Mouse (Mus musculus): Measurements from ENCODE around the gene Plekha6.

Gene Plekha6

DNA sequence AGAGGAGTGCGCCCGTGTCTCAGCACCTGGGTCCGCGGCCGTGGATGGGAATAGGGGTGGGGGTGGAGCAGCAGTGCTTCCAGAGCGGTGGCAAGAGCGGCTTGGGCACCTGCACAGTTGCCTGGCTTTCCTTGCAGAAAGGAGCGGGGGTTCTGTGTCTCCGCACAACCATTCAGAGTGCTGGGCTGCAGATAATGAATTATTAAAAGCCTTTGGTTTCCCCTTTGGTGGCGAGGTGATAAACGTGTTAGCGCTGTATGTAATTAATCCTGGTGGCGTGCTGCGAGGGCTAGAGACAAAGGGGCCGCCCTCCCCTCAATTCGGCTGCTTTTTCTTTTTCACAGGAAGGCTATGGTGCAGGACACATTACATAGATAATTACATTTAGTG is 18.7 kb downstream of the Plekha6 start:
- no peak for DNase-seq

DNA sequence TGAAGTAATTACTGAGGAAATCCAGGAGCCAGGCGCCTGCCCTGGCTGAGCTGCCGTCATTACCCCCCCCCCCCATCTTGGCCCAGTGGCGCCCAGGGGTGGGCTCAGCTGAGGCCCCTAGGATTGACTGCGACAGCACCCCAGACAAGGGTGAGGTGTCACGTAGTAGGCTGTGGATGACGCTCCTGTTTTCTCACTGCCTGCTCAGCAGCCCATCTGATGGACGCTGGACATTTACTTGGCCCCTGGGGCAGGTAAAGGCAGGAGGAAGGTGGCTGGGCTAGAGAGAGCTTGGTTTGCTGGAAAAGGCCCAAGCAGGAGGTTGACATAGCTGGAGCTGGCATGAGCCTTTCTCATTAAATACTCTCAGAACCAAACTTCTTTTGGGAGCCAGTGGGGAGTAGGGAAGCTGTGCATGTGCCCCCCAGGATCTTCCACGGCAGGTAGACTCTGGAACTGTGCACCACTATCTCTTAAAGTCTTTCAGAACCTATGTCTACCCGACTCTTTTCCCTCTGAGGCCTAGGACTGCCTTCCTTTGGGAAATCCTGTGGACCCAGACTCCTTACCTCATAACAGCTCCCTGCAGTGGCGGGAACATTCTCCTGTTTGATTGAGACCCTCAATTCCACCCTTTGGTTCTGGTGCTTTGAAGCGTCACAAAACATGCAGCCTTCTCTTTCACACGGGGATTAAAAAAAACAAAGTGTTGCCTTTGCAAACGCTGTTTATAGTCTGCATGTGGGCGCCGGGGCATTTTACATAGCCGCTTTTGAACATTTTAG is 19.3 kb downstream of the Plekha6 start:
- no peak for DNase-seq

DNA sequence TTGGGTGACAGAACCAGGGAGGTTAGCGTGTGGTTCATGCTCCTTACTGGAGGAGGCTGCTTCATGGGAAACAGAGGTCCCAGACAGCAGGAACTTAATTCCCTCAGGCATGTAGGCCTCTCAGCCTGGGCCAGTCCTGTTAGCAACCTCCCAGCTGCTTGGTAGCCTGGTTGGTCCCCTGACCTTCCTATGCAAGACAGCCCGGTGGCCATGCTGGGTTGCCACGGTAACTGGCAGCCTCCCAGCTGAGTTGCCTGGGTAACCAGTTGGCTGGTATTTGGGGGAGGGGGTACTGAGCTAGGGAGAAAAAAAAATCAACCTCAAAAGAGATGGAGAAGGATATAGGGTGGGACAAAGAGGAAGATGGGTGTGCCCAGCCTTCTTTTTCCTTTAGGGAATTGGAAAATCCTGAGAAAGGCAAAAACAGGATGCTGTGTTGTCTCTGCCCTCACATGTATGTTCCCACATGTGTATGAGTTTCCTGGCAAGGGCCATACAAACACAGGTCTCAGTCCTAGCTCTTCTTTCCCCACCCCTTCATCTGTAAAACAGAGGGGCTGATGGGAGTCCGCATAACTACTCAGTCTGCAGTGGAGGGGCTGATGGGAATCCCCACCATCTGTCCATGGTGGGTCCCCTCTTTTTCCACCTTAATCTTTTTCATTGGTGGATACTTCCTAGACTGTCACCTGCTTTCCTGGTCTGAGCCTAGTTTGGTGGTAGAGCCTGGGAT is 24.1 kb downstream of the Plekha6 start:
- DNase-seq = no peak

DNA sequence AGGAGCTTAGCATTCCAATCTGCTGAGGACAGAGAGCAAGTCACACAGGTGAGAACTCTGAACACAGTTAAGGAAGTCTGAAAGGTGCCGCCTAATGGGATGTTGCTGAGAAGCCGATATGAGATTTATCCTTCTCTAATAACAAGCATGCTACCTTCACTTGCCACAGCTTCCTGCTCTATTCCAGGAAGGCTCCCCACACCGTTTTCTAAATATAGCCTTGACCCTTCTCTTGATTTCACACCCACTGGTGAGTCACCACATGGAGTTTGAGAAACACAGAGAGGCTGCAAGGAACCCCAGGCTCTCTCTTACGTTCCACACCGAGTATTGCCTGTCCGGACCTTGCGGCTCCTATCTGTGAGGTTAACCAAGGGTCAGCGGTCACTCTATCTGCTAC is 24.7 kb downstream of the Plekha6 start:
- no peak for DNase-seq

- DNase-seq = no peak
Observed at GRCm38 (mm10) chr1:133189471-133189870, 25.5 kb downstream of the Plekha6 start.

- no peak for DNase-seq
Observed at GRCm38 (mm10) chr1:133190550-133190949, 26.5 kb downstream of the Plekha6 start.

GRCm38 (mm10) chr1:133196181-133196580 is 32.2 kb downstream of the Plekha6 start:
- DNase-seq = no peak

GRCm38 (mm10) chr1:133197266-133197665 is 33.3 kb downstream of the Plekha6 start:
- no peak for DNase-seq

GRCm38 (mm10) chr1:133199706-133200105 is 35.7 kb downstream of the Plekha6 start:
- no peak for DNase-seq

GRCm38 (mm10) chr1:133201499-133201898 is 37.5 kb downstream of the Plekha6 start:
- peak; percentile 28 for DNase-seq

DNA sequence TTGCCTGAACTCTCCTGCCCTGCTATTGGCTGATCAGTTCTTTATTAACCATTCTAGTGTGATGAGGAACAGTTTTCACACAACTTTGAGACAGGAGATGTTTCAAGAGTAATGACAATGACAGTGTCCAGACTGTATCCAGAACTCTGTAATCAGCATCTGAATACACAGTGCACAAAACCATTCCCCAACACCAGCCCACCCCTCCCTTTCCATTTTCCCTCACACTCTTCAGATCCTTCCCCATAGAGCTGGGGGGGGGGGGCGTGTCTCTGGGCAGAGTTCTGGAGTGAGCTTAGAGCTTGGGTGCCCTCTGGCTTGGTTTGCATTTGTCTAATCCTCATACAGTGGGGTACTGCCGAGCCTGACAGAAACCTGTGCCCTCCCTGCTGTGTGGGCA is 39.7 kb downstream of the Plekha6 start:
- no peak for DNase-seq

- peak; percentile 50 for DNase-seq
Observed at GRCm38 (mm10) chr1:133204341-133204849, 40.4 kb downstream of the Plekha6 start.

DNA sequence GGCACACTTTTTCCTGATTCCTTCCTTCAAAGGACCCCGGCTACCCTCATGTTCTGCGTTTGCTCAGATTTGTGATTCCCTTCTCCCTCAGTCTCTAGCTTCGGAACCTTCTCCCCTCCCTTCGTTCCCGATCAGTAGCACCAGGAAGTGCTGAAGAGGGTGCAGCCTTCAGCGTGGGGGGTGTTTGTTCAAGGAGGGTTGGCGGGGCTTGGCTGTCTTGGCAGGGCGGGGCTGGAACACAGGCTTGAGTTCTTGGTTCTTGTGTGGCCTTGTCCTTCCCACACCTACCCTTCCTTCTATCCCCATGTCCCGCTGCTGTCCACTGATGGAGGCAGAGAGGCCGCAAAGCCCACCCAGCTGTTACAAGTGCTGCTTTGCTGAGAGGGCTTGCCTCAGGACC is 41.0 kb downstream of the Plekha6 start:
- peak; percentile 27 for DNase-seq

DNA sequence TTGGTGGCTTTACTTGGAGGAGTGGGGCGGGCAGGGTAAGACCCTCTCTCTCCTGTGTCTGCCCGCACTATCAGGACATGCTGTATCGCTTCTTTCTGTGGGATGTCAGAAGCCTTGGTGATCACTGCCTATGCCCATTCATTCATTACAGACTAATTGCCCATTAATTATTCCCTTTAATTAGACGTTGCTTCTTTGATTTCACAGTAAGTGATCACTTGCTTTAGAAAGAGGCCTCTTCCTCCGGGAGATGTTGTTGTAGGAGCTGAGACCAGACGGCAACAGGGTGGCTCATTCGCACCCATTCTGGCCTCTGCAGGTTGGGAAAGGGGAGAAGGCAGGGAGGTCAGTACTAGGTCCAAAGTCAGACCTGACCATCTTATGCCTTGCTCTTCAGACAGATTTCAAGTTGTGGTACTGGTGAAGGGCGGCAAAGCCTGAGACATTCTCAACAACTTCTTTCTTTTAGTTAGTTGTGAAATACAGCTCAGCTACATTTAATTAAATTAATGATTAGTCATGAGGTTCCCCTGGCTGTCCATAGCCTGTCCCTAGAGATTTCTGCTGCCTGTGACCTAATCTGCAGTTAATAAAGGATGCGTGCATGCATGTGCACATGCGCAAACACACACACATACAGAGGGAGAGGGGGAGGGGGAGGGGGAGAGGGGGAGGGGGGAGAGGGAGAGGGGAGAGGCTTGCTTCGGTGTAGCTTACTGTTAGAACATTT is 44.2 kb downstream of the Plekha6 start:
- no peak for DNase-seq

- no peak for DNase-seq
Observed at GRCm38 (mm10) chr1:133209036-133209435, 45.0 kb downstream of the Plekha6 start.

- DNase-seq = no peak
Observed at GRCm38 (mm10) chr1:133209482-133209881, 45.5 kb downstream of the Plekha6 start.

GRCm38 (mm10) chr1:133209901-133210516 is 46.0 kb downstream of the Plekha6 start:
- no peak for DNase-seq

DNA sequence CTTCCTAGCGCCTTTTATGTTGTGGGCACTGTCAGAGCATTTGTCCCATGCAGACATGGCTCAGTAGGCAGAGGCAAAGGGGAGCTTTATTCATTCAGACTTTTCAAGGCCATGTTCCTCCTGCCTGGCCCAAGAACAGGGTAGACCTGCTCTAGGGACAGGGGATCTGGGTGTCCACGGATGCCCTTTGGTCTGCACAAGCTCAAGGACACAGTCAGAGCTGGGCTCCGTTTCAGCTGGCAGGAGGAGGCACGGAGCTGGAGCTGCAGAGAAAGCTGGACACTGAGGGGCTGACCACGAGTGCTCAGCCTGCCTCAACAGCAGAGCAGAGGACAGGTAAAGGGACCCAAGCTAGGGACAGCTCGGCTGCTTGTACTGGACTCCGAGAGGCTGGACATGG is 46.8 kb downstream of the Plekha6 start:
- no peak for DNase-seq

DNA sequence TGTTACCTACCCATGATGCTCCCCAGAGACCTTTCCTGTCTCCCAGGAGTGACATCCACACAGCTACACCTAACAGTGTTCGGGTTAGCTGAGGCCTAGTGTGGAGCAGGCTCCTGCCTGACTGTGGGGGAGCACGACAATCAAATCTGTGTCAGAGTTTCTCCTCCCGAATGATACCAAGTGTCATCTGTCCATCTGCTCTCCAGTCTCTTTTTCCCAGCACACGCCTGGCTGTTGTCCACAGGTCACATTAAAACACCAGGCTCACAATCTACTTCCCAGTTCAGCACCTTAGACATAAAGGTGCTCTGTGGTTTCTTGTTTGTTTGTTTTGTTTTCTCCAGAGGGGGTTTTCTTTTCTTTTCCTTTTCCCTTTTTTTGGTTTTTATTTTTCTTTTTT is 48.3 kb downstream of the Plekha6 start:
- no peak for DNase-seq

DNA sequence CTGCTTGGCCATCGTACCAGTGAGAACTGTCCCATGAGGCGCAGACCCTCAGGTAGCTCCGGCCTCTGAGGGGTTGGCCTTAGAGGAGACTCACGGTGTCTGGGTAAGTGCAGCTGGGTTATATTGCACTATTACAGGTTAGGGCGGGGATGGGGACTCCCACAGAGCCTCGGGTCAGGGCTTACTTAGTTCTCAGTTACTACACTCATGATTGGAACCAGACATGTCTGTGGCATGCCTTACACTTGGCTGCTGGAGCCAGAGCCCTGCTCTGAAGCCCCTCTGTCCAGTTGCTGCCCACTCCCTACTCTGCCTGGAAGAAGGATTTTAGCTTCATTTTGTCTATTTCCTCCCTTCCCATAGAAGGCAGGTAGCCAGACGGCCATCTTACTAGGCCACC is 49.1 kb downstream of the Plekha6 start:
- DNase-seq = no peak

- no peak for DNase-seq
Observed at GRCm38 (mm10) chr1:133213901-133214300, 49.9 kb downstream of the Plekha6 start.

GRCm38 (mm10) chr1:133214672-133215359 is 50.8 kb downstream of the Plekha6 start:
- DNase-seq = no peak

DNA sequence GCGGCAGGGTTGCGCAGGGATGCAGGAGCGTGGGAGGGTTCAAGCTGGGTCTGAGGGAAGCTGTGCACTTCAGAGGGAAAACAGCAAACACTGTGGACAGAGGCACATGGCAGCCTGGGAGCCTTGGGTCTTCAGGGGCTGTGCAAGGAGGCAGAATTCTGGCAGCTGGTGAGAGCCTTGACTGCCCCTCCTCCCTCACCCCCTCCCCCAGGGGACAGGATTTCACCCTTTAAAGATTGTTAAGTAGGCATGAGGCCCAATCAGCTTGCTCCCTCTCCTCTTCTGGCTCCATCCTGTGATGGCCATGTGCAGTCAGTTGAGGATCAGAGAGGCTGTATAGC is 51.3 kb downstream of the Plekha6 start:
- no peak for DNase-seq
